ENCODE assay signal across 22 mouse cellular contexts in genomic region chr9:69333654-69334053, GRCm38 (mm10).
DNase-seq lines count a peak whose midpoint lies in the region; ATAC-seq and TF ChIP-seq lines count a peak whose summit lies in the region.
"Had no signal": no experiment of that assay in that cellular context is flagged by ENCODE, and none has a peak within 500 bp of the region (broad histone marks: within the 10 kb centered on the region; RNA-seq: fewer than 3 reads in every experiment).

No protein-coding gene starts in this region.

- no peak for DNase-seq in gastrocnemius, adult 2 months
- DNase-seq in gastrocnemius, postnatal 4 days (ENCODE audit: low spot score in 2 of 2): no peak
- DNase-seq in liver, adult 2 months (ENCODE audit: extremely low read depth, low read depth, low spot score): no peak
- DNase-seq in liver: no peak
- DNase-seq in embryonic facial prominence, embryonic 14.5 days (ENCODE audit: low spot score): no peak
- DNase-seq in liver, postnatal 0 days: no peak
- no peak for DNase-seq in right cerebral cortex, postnatal 14 days
- DNase-seq: adrenal gland, postnatal 25 days; cerebellum, adult 11 months; cerebellum, postnatal 14 days; forebrain, postnatal 0 days; heart, postnatal 4 days; layer of hippocampus, adult 9-11 months; lung, postnatal 4 days; thymus, adult 18-20 months had no signal

- no peaks in the 10 kb centered on the region for H3K9me3 ChIP-seq in embryonic facial prominence, embryonic 14.5 days (ENCODE audit: control insufficient read depth, low read length)
- no peaks in the 10 kb centered on the region for H3K9me3 ChIP-seq in liver, postnatal 0 days (ENCODE audit: low read length)

- intact Hi-C loops in gastrocnemius, adult 2 months (cut with DNase I): no loop called here

- H3K79me2 ChIP-seq in liver, adult 2 months (ENCODE audit: control insufficient read depth, insufficient read depth, low read length): peaks cover 66% of the 10 kb centered on the region

- H3K4me2 ChIP-seq in embryonic facial prominence, embryonic 14.5 days (ENCODE audit: low read depth, low read length): no peak overlapping the region
- H3K4me2 ChIP-seq in liver, postnatal 0 days (ENCODE audit: low read depth, low read length): no peak overlapping the region
- H3K4me2 ChIP-seq: limb, embryonic 12.5 days; lung, embryonic 14.5 days had no signal

- H3K27me3 ChIP-seq in liver, adult 2 months (ENCODE audit: control insufficient read depth, insufficient read depth, low read length): no peaks in the 10 kb centered on the region
- no peaks in the 10 kb centered on the region for H3K27me3 ChIP-seq in embryonic facial prominence, embryonic 14.5 days (replicated peaks; ENCODE audit: control insufficient read depth, insufficient read depth, low read length)
- no peaks in the 10 kb centered on the region for H3K27me3 ChIP-seq in liver, postnatal 0 days (ENCODE audit: insufficient read depth, low read length)
- H3K27me3 ChIP-seq: CH12.LX had no signal

- peak overlapping the region; percentile 0; the same call in 1 of the 2 replicates for H3K9ac ChIP-seq in liver, adult 2 months (ENCODE audit: low read depth, low read length)
- no peak overlapping the region for H3K9ac ChIP-seq in embryonic facial prominence, embryonic 14.5 days (ENCODE audit: low read depth, low read length)
- no peak overlapping the region for H3K9ac ChIP-seq in liver, postnatal 0 days (replicated peaks)
- H3K9ac ChIP-seq: forebrain, postnatal 0 days; limb, embryonic 12.5 days; lung, embryonic 14.5 days had no signal

- H3K36me3 ChIP-seq in liver, adult 2 months (ENCODE audit: control insufficient read depth, insufficient read depth, low read length): no peaks in the 10 kb centered on the region
- H3K36me3 ChIP-seq in embryonic facial prominence, embryonic 14.5 days (ENCODE audit: control insufficient read depth, insufficient read depth, low read length): no peaks in the 10 kb centered on the region
- H3K36me3 ChIP-seq in liver, postnatal 0 days (replicated peaks; ENCODE audit: insufficient read depth, low read length): no peaks in the 10 kb centered on the region
- H3K36me3 ChIP-seq: limb, embryonic 12.5 days had no signal

- no peak for TF ChIP-seq POLR2A in liver, adult 2 months (IDR thresholded peaks at IDR 0.05; ENCODE audit: extremely low read depth, insufficient read depth, low read length)

- no peak for TF ChIP-seq CTCF in gastrocnemius, adult 2 months (IDR thresholded peaks at IDR 0.05)
- no peak for TF ChIP-seq CTCF in liver, adult 2 months (IDR thresholded peaks at IDR 0.05; ENCODE audit: low read depth, low read length)
- TF ChIP-seq CTCF in liver, postnatal 0 days (IDR thresholded peaks at IDR 0.05; ENCODE audit: low read depth): no peak

- TF ChIP-seq EP300 in liver, postnatal 0 days (IDR thresholded peaks at IDR 0.05; ENCODE audit: low read depth): no peak

- WGBS in liver, adult 2 months: 24% methylated on average over 4 of the region's 4 CpGs
- 63% methylated on average over 4 of the region's 4 CpGs for WGBS in embryonic facial prominence, embryonic 14.5 days
- 65% methylated on average over 4 of the region's 4 CpGs for WGBS in liver, postnatal 0 days (ENCODE audit: insufficient replicate concordance)

- no peak for ATAC-seq in embryonic facial prominence, embryonic 14.5 days (ENCODE audit: low read depth)
- ATAC-seq in liver, postnatal 0 days: no peak
- ATAC-seq: forebrain, postnatal 0 days; hindbrain, embryonic 16.5 days; intestine, embryonic 16.5 days; midbrain, embryonic 16.5 days had no signal

- H3K4me3 ChIP-seq in gastrocnemius, adult 2 months: no peak overlapping the region
- H3K4me3 ChIP-seq in liver, adult 2 months (ENCODE audit: insufficient read depth, low read depth, low read length): no peak overlapping the region
- no peak overlapping the region for H3K4me3 ChIP-seq in embryonic facial prominence, embryonic 14.5 days (ENCODE audit: low read depth, low read length)
- H3K4me3 ChIP-seq in liver, postnatal 0 days (ENCODE audit: low read depth, low read length): no peak overlapping the region
- H3K4me3 ChIP-seq: erythroblast, embryonic 14.5 days; limb, embryonic 12.5 days had no signal

- H3K27ac ChIP-seq in gastrocnemius, adult 2 months: peak overlapping the region; percentile 67
- H3K27ac ChIP-seq in liver, adult 2 months (replicated peaks; ENCODE audit: insufficient read depth, low read depth, low read length): peak overlapping the region; percentile 7
- H3K27ac ChIP-seq in embryonic facial prominence, embryonic 14.5 days (replicated peaks; ENCODE audit: low read depth, low read length): peak overlapping the region; percentile 28; the same call in 1 of the 2 replicates
- H3K27ac ChIP-seq in liver, postnatal 0 days (ENCODE audit: low read depth): peak overlapping the region; percentile 76
- H3K27ac ChIP-seq: limb, embryonic 12.5 days had no signal

- peaks cover 62% of the 10 kb centered on the region for H3K4me1 ChIP-seq in liver, adult 2 months (ENCODE audit: control insufficient read depth, insufficient read depth, low read length)
- peaks cover 34% of the 10 kb centered on the region for H3K4me1 ChIP-seq in embryonic facial prominence, embryonic 14.5 days (ENCODE audit: control insufficient read depth, insufficient read depth, low read length)
- H3K4me1 ChIP-seq in liver, postnatal 0 days (ENCODE audit: insufficient read depth): peaks cover 25% of the 10 kb centered on the region

Comparison
In these comparisons a context has a peak if more than half of its experiments do, and no peak if none do; other contexts are left out.
1. H3K27ac ChIP-seq: peak in every context shown above with its lines; median percentile 76 in liver, postnatal 0 days; 67 in gastrocnemius, adult 2 months; 28 in embryonic facial prominence, embryonic 14.5 days; 7 in liver, adult 2 months.